Mouse (Mus musculus): ENCODE data around the gene Ear14.
"Not testable (repeated sequence)": the region's sequence is repeated elsewhere in the genome, so short reads cannot be mapped to it uniquely, and the experiment has no call there.

The Ear14 gene

GRCm38 (mm10) chr14:51252206-51252605 is 49.0 kb downstream of the Ear14 start:
- DNase-seq (ENCODE audit: low read depth, low spot score): not testable (repeated sequence)

GRCm38 (mm10) chr14:51253569-51253968 is 50.4 kb downstream of the Ear14 start:
- DNase-seq (ENCODE audit: low read depth, low spot score): no peak
